Mouse (Mus musculus): ENCODE measurements around the gene E2f7. TPM values are rescaled to one million over a fixed set of nuclear protein-coding genes. Genes with fewer than 3 reads are reported as not detected.
A peak's percentile ranks its signal among the peaks of the same experiment; 100 is the strongest.

The E2f7 gene
- 16.1 and 17.1 TPM in 2 replicates for polyA plus RNA-seq (2015; fragmentation: Nextera tagmentation; extraction: Ambion mirVana)

DNA sequence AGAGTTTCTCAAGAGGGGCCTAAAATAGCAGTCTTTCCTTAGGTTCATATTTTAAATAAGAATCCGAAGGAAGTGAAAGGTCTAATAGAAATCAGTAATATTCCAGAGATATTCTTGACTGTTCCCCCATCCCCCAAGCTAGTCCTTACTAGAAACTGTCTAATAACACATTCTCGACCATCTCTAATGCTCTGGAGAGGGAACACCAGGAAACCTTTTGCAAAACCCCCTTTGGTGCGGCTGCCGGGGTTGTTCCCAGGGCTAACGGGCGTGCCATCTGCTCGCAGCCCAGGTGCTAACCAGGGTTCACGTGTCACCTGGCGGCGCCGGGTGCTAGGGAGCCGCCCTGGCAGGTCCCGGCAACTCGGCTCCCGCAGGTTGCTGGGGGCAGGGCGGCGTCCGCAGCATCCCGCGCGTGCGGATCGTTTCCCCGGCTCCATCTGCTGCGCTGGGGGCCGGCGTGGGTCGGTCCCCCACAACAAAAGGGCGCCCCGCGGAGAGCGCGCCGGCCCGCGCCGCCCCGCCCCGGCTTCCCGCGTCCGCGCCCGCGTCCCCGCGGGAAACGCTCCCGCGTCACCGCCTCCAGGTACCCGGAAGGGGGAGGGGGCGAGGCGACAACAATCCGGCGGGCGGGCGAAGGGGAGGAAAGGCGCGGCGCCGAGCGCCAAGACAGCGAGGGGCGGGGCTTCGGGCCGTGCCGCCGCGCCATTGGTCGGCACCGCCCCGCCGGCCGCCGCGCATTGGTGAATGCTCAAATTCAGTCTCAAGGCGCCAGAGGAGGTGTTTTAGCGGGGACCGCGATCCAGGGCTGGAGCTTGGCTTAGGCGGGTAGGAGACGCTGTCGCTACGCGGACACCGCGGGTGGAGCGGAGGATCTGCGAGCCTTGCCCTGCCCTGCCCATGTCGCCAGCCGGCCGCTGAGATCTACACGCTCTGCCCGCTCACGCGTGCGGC, at the start of gene E2f7:
E2f7 (plus strand) TSS at position 754 of the 954 bp plus-strand sequence.
- 0 out of 2 replicates have a peak, but pooled peaks cover 3% of the 10 kb centered on the region for H3K36me3 ChIP-seq
- H3K27ac ChIP-seq, result peak within 1 kb of the TSS; percentile 73
- under 1% methylated on average over 98 of the region's 98 CpGs for WGBS

DNA sequence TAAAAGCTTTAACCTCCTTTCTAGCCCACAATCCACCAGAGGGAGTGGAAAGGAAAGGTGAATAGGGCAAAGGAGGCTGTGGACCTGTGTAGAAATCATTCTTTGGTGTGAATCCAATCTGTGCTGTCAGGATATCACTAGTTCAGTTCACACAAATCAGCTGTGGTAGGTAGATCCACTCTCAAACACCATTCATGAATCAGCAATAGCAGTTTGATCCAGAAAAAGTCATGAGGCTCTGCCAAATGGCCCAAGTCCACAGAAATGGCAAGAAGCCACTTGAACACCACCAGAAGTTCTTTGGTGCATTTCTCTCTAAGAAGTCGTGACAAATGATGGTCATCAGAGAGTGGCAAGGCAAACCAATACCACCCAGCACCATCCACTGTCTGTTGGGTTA, 44.0 kb upstream of the E2f7 start:
- no peaks in the 10 kb centered on the region for H3K27me3 ChIP-seq (replicated peaks)
- H3K36me3 ChIP-seq, result no peaks in the 10 kb centered on the region
- H3K27ac ChIP-seq, result no peak overlapping the region
- no peak overlapping the region for H3K4me2 ChIP-seq (replicated peaks)
- WGBS, result 71% methylated on average over 1 of the region's 1 CpGs
- no peak overlapping the region for H3K4me3 ChIP-seq (replicated peaks)
- no peak overlapping the region for H3K9ac ChIP-seq
- ATAC-seq, result no peak
- no peaks in the 10 kb centered on the region for H3K4me1 ChIP-seq (replicated peaks)
- H3K9me3 ChIP-seq, result no peaks in the 10 kb centered on the region

More for the DNA sequence above, at the start of gene E2f7:
- Histone ChIP-seq H3K9me3 (no peaks in the 10 kb centered on the region), H3K4me2 (replicated peaks) (peak within 1 kb of the TSS; percentile 98), H3K4me3 (replicated peaks) (peak within 1 kb of the TSS; percentile 79), H3K9ac (peak within 1 kb of the TSS; percentile 76), H3K27me3 (replicated peaks) (no peaks in the 10 kb centered on the region), H3K4me1 (replicated peaks) (peaks cover 8% of the 10 kb centered on the region; the same call in 1 of the 2 replicates)
- ATAC-seq, result peak; percentile 99

DNA sequence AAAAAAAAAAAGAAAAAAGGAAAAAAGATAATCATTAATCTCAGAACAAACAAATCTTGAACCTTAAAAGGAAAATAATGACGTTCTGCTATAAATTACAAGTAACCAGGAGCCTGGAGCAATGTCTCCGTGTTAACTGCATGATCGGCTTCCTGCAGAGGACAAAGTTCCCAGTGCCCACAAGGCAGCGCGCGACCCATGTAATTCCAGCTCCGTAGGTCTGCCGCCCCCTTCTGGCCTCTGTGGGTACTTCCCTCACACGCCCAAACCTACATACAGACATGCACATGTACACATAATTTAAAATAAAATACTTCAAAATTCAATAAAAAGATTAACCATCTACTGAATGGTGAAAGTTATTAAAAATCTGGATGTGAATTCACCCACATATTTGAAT, 39.6 kb upstream of the E2f7 start:
- H3K4me1 ChIP-seq (replicated peaks), result no peaks in the 10 kb centered on the region
- no peak; the same call in 1 of the 2 replicates for ATAC-seq
- no peak overlapping the region for H3K9ac ChIP-seq
- H3K27me3 ChIP-seq (replicated peaks), result no peaks in the 10 kb centered on the region
- WGBS, result 46% methylated on average over 9 of the region's 9 CpGs
- no peak overlapping the region for H3K4me2 ChIP-seq (replicated peaks)
- H3K27ac ChIP-seq, result no peak overlapping the region
- H3K9me3 ChIP-seq, result no peaks in the 10 kb centered on the region
- no peak overlapping the region for H3K4me3 ChIP-seq (replicated peaks)
- no peaks in the 10 kb centered on the region for H3K36me3 ChIP-seq

DNA sequence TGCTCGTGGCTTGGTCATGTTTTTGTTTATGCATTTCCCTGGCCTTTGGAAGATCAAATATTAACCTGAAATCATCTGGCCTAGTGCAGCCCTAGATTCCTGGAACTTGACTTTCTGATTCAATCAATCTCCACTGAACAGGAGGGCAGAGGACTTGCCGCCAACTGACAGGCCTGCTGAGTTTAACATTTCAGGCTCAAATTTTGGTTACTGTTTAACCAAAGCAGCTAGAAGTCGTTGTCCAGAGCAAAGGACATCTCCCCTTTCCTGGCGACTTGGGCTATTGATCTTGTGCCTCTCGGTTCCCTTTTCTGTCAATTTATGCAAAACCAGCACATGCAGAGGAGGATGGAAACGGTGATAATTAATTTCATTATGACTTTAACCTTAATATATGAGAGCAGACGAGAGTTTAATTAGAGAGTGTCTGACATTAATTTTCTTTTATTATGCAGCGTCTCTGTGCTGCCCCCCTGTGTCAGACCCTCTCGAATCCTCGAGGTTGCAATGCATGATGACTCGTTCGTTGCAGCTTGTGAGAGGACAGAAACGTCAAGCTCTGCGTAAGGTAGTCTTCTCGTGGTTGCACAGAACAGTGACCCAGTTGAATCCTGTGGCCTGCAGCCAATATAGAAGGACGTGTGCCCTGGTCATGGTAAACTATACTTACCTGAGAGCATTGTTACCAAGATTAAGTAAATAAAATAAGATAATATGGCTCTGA, 37.7 kb upstream of the E2f7 start:
- H3K27ac ChIP-seq, result no peak overlapping the region
- ATAC-seq, result peak; percentile 87
- no peak overlapping the region for H3K9ac ChIP-seq
- 39% methylated on average over 16 of the region's 16 CpGs for WGBS
- H3K4me1 ChIP-seq (replicated peaks), result no peaks in the 10 kb centered on the region
- no peaks in the 10 kb centered on the region for H3K27me3 ChIP-seq (replicated peaks)
- H3K9me3 ChIP-seq, result no peaks in the 10 kb centered on the region
- H3K4me3 ChIP-seq (replicated peaks), result no peak overlapping the region
- H3K4me2 ChIP-seq (replicated peaks), result peak overlapping the region; percentile 18; the same call in 1 of the 2 replicates
- H3K36me3 ChIP-seq, result no peaks in the 10 kb centered on the region

DNA sequence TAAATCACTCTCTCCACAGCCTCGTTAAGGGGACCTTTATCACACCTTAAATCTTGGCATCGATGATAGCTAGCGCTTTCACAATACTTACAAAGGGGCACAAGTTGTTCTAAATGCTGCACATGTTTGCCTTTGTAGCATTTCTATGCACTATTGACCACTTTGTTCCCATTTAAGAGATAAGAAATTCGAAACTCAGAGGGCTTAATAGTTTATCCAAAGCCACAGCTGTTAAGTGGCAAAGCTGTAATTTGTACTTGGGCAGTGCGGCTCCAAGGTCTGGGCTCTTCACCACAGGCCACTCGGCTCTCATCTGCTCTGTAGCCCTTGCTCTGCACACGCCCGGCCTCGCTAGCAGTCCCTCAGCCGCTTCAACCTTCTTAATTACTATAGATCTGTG, 28.4 kb upstream of the E2f7 start:
- no peak overlapping the region for H3K4me3 ChIP-seq (replicated peaks)
- H3K9me3 ChIP-seq, result no peaks in the 10 kb centered on the region
- H3K27ac ChIP-seq, result no peak overlapping the region
- no peaks in the 10 kb centered on the region for H3K36me3 ChIP-seq
- H3K4me2 ChIP-seq (replicated peaks), result no peak overlapping the region
- 66% methylated on average over 10 of the region's 10 CpGs for WGBS
- no peaks in the 10 kb centered on the region for H3K4me1 ChIP-seq (replicated peaks)
- no peak for ATAC-seq
- no peaks in the 10 kb centered on the region for H3K27me3 ChIP-seq (replicated peaks)
- H3K9ac ChIP-seq, result no peak overlapping the region

DNA sequence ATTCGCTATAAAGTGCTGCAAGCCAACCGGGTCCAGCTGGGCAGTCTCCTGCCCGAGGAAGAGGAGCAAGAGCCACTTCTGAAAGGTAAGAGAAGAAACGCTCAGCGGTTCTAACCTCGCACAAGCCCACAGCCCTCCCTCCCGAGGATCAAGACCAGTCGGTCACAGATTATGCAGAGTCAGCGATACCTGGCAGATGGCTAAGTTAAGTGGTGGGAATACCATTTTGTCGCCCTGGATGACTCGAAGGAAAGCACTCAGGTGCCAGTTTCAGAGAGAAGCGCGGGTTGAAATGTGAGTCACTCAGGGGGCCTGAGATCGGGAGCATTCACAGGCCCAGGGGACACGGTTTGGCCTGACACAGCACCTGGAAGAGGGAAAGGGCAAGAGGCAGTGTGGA, 18.8 kb upstream of the E2f7 start:
- Histone ChIP-seq H3K9me3 (no peaks in the 10 kb centered on the region), H3K36me3 (no peaks in the 10 kb centered on the region), H3K4me1 (replicated peaks) (no peaks in the 10 kb centered on the region), H3K27ac (no peak overlapping the region), H3K4me3 (replicated peaks) (no peak overlapping the region), H3K4me2 (replicated peaks) (no peak overlapping the region), H3K9ac (no peak overlapping the region), H3K27me3 (replicated peaks) (no peaks in the 10 kb centered on the region)
- ATAC-seq, result no peak
- WGBS, result 77% methylated on average over 15 of the region's 15 CpGs

DNA sequence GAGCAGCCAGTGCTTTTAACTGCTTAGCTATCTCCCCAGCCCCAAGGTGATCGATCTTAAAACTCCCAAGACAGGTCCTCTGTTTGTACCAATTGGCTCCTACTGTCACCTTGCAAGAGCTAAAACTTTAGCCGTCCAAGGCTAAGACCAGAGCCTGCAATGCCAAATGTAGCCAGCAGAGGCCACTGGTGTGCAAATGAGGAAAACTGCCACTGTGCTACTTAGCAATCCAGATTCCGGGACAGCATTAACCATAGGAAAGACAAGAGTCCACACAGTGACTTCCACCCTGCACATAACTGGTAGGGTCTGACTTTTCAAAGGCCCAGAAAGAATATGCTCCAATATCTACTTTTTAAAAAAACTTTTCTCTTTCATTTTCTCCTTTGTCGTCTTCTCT, 17.4 kb upstream of the E2f7 start:
- no peaks in the 10 kb centered on the region for H3K27me3 ChIP-seq (replicated peaks)
- no peak overlapping the region for H3K27ac ChIP-seq
- H3K4me3 ChIP-seq (replicated peaks), result no peak overlapping the region
- no peak overlapping the region for H3K9ac ChIP-seq
- no peak overlapping the region for H3K4me2 ChIP-seq (replicated peaks)
- 50% methylated on average over 4 of the region's 4 CpGs for WGBS
- ATAC-seq, result no peak
- no peaks in the 10 kb centered on the region for H3K36me3 ChIP-seq
- no peaks in the 10 kb centered on the region for H3K9me3 ChIP-seq
- no peaks in the 10 kb centered on the region for H3K4me1 ChIP-seq (replicated peaks)

DNA sequence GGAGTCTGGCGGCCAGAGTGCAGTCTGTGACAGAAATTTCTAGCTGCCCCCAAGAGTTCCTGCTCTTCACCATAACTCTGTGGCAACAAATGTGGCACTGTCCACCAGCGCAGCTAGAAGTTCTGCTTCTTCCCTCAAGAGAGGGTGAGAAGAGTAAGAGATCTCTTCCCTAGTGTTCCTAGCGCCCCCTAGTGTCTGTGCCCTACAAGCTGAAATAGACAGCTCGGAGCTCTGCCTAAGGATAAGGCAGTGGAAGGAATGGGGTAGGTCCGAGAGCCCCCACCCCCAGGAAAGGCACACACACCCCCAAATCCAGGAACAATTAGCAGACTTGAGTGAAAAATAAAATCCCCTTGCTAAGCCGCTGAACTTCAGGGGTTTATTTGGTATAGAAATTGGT, 11.9 kb upstream of the E2f7 start:
- H3K4me3 ChIP-seq (replicated peaks), result no peak overlapping the region
- 0 out of 2 replicates have a peak, but pooled peaks have one; percentile 49 for ATAC-seq
- H3K9ac ChIP-seq, result no peak overlapping the region
- no peak overlapping the region for H3K27ac ChIP-seq
- H3K9me3 ChIP-seq, result no peaks in the 10 kb centered on the region
- no peaks in the 10 kb centered on the region for H3K27me3 ChIP-seq (replicated peaks)
- no peaks in the 10 kb centered on the region for H3K4me1 ChIP-seq (replicated peaks)
- no peak overlapping the region for H3K4me2 ChIP-seq (replicated peaks)
- no peaks in the 10 kb centered on the region for H3K36me3 ChIP-seq
- 20% methylated on average over 6 of the region's 6 CpGs for WGBS

DNA sequence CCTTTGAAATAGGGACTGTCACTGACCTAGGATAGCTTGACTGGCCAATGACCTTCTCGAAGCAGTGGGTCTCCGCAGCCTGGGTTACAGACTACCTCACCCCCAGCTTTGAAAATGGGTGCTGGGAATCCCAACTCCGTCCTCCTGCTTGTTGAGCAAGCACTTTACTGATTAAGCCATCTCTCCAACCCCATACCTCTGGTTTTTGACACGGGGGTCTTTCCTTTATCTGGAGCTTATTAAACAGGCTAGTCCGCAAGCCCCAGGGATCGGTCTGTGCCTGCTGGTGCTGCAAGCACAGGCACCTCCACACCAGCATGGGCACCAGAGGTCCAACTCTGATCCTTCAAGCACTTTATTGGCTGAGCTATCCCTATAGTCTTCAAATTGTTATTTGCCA, 1.5 kb upstream of the E2f7 start:
- Histone ChIP-seq H3K9ac (no peak overlapping the region), H3K27me3 (replicated peaks) (no peaks in the 10 kb centered on the region), H3K36me3 (no peaks in the 10 kb centered on the region), H3K4me1 (replicated peaks) (peaks cover 8% of the 10 kb centered on the region; the same call in 1 of the 2 replicates), H3K4me2 (replicated peaks) (no peak overlapping the region), H3K27ac (no peak overlapping the region), H3K9me3 (no peaks in the 10 kb centered on the region), H3K4me3 (replicated peaks) (no peak overlapping the region)
- 87% methylated on average over 6 of the region's 6 CpGs for WGBS
- ATAC-seq, result no peak

DNA sequence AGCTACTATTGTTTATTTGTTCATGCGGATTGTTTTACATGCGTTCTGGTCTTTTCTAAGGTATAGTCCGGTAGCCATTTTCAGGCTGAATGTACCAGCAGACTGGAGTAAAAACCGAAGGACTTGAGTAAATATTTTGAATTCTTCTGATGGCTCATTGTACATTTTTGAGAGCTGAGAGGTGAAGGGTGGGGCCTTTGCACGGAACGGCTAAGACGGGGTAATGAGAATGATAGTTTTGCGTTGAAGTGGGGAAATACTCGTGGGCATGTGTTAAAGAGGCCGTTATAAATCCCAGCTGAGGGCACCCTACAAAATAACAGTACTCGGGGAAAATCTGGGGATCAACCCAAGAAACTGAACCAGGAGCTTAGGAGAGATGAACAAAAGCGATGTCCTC, 1.1 kb upstream of the E2f7 start:
- peak overlapping the region; percentile 98 for H3K4me2 ChIP-seq (replicated peaks)
- no peaks in the 10 kb centered on the region for H3K27me3 ChIP-seq (replicated peaks)
- H3K36me3 ChIP-seq, result no peaks in the 10 kb centered on the region
- H3K4me3 ChIP-seq (replicated peaks), result no peak overlapping the region
- no peak for ATAC-seq
- no peak overlapping the region for H3K9ac ChIP-seq
- peaks cover 8% of the 10 kb centered on the region; the same call in 1 of the 2 replicates for H3K4me1 ChIP-seq (replicated peaks)
- H3K9me3 ChIP-seq, result no peaks in the 10 kb centered on the region
- no peak overlapping the region for H3K27ac ChIP-seq
- WGBS, result 43% methylated on average over 12 of the region's 12 CpGs

DNA sequence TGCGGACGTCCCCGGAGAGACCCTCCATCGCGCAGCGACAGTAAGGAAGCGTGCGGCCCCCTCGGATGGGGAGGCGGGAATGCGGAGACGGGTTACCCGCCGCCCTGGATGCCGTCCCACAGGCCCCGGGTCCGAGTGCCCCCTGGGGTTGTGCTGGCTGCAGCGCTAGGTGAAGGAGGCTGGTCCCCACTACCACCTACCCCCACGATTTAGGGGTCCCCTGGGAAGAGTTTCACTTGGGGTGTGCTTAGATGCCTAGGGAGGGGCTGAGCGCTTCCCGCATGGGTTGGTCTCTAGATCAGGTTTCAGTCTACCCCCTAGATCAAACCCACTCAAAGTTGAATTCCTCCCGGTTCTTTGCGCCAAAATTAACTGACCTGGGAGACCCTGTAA, 397 bp downstream of the E2f7 start:
- Histone ChIP-seq H3K4me3 (replicated peaks) (peak overlapping the region; percentile 79), H3K27me3 (replicated peaks) (no peaks in the 10 kb centered on the region), H3K4me2 (replicated peaks) (peak overlapping the region; percentile 98), H3K36me3 (0 out of 2 replicates have a peak, but pooled peaks cover 3% of the 10 kb centered on the region), H3K4me1 (replicated peaks) (peaks cover 8% of the 10 kb centered on the region; the same call in 1 of the 2 replicates), H3K27ac (peak overlapping the region; percentile 73), H3K9me3 (no peaks in the 10 kb centered on the region), H3K9ac (peak overlapping the region; percentile 76)
- ATAC-seq, result no peak; the same call in 1 of the 2 replicates
- WGBS, result 2% methylated on average over 23 of the region's 23 CpGs

DNA sequence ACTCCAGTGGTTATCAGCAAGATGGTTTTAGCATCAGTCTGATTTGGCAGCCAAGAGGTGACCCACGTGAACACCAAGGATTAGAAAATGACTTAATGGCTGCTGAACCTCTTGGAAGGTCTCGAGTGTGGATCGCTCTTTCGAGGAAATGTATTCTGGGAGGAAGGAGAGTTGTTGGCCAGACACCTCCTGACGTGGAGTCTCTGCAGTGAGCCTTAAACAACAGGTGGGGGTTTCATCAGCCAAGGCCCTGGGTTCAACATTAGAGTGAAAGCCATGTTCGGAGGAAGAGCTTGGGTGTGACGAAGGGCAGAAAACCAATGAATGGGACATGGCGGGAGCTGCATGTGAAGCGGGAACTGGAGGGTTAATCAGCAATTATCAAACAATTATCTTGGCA, 3.8 kb downstream of the E2f7 start:
- H3K4me2 ChIP-seq (replicated peaks), result no peak overlapping the region
- no peak overlapping the region for H3K9ac ChIP-seq
- no peaks in the 10 kb centered on the region for H3K27me3 ChIP-seq (replicated peaks)
- H3K9me3 ChIP-seq, result no peaks in the 10 kb centered on the region
- H3K27ac ChIP-seq, result no peak overlapping the region
- no peak for ATAC-seq
- peaks cover 7% of the 10 kb centered on the region; the same call in 1 of the 2 replicates for H3K36me3 ChIP-seq
- peaks cover 7% of the 10 kb centered on the region; the same call in 1 of the 2 replicates for H3K4me1 ChIP-seq (replicated peaks)
- no peak overlapping the region for H3K4me3 ChIP-seq (replicated peaks)
- 91% methylated on average over 9 of the region's 9 CpGs for WGBS

All from intestine, embryonic 15.5 days (tissue).